Mouse (Mus musculus) stomach, embryonic 16.5 days (tissue): ENCODE data around the gene Zmym4. TPM values are rescaled to one million over a fixed set of nuclear protein-coding genes. Genes with fewer than 3 reads are reported as not detected.

ENCODE experiments used
- ATAC-seq: fragments of 200-750 bp; cut with Nextera tagmentation; 2 replicates; pipeline ENCODE4 v1.8.0; 2017; ENCODE audit warnings: moderate number of reproducible peaks, moderate TSS enrichment; ENCODE audit not compliant: insufficient read depth, low FRiP score
- H3K27ac ChIP-seq: fragments of 300-500 bp; sonication (generic); 2 replicates; pipeline ENCODE4 v1.5.1; 2014; ENCODE audit warnings: low read length
- H3K27me3 ChIP-seq: fragments of 300-500 bp; sonication (generic); 2 replicates; pipeline ENCODE4 v1.6.1; 2014; ENCODE audit warnings: low read length, control low read depth, mixed read lengths; ENCODE audit not compliant: control insufficient read depth, insufficient read depth
- H3K36me3 ChIP-seq: fragments of 300-500 bp; sonication (generic); 2 replicates; pipeline ENCODE4 v1.6.1; 2014; ENCODE audit warnings: low read length; ENCODE audit not compliant: control insufficient read depth, insufficient read depth
- H3K4me1 ChIP-seq: fragments of 300-500 bp; sonication (generic); 2 replicates; pipeline ENCODE4 v1.6.1; 2014; ENCODE audit warnings: low read length, control low read depth, mixed read lengths; ENCODE audit not compliant: control insufficient read depth, insufficient read depth
- H3K4me2 ChIP-seq: fragments of 300-500 bp; sonication (generic); 2 replicates; pipeline ENCODE4 v1.6.1; 2014; ENCODE audit warnings: low read depth, low read length, mixed read lengths
- H3K4me3 ChIP-seq: fragments of 300-500 bp; sonication (generic); replicated peaks from 2 replicates; pipeline ENCODE4 v1.5.1; 2014; ENCODE audit warnings: mild to moderate bottlenecking, low read length
- H3K9ac ChIP-seq: fragments of 300-500 bp; sonication (generic); 2 replicates; pipeline ENCODE4 v1.6.1; 2014; ENCODE audit warnings: low read length
- H3K9me3 ChIP-seq: fragments of 300-500 bp; sonication (generic); replicated peaks from 2 replicates; pipeline ENCODE4 v1.6.1; 2016; ENCODE audit warnings: low read length, control low read depth; ENCODE audit not compliant: control insufficient read depth
- WGBS: fragments of 180-500 bp; shearing (Covaris S2); extraction: QIAGEN DNeasy Blood & Tissue Kit; methylation state at CpG from one replicate; pipeline ENCODE4 v1.1.7; 2014; 5-methylcytosine and 5-hydroxymethylcytosine counted together
- polyA plus RNA-seq: library from polyadenylated mRNA; unstranded; fragments of >200 nt; fragmentation: Nextera tagmentation; extraction: Ambion mirVana; gene quantifications from 2 replicates; pipeline ENCODE4 v1.2.1, GENCODE M21; 2015

Zmym4 gene
- polyA plus RNA-seq, 1 experiment from 2014 or later, result 16.6 TPM

GRCm38 (mm10) chr4:126846971-126847370 is 121.0 kb downstream of the Zmym4 start:
- Histone ChIP-seq H3K4me2 (no peak overlapping the region), H3K36me3 (no peaks in the 10 kb centered on the region), H3K27me3 (no peaks in the 10 kb centered on the region), H3K9me3 (no peaks in the 10 kb centered on the region), H3K4me3 (no peak overlapping the region), H3K4me1 (no peaks in the 10 kb centered on the region), H3K9ac (no peak overlapping the region), H3K27ac (no peak overlapping the region)
- no peak for ATAC-seq
- WGBS, result 62% methylated on average over 7 of the region's 7 CpGs

GRCm38 (mm10) chr4:126845664-126846063 is 122.3 kb downstream of the Zmym4 start:
- H3K27me3 ChIP-seq, result no peaks in the 10 kb centered on the region
- no peak overlapping the region for H3K9ac ChIP-seq
- H3K36me3 ChIP-seq, result no peaks in the 10 kb centered on the region
- no peaks in the 10 kb centered on the region for H3K9me3 ChIP-seq
- WGBS, result 57% methylated on average over 4 of the region's 4 CpGs
- peak; percentile 41; the same call in 1 of the 2 replicates for ATAC-seq
- no peak overlapping the region for H3K4me3 ChIP-seq
- H3K4me2 ChIP-seq, result no peak overlapping the region
- no peaks in the 10 kb centered on the region for H3K4me1 ChIP-seq
- H3K27ac ChIP-seq, result no peak overlapping the region

DNA sequence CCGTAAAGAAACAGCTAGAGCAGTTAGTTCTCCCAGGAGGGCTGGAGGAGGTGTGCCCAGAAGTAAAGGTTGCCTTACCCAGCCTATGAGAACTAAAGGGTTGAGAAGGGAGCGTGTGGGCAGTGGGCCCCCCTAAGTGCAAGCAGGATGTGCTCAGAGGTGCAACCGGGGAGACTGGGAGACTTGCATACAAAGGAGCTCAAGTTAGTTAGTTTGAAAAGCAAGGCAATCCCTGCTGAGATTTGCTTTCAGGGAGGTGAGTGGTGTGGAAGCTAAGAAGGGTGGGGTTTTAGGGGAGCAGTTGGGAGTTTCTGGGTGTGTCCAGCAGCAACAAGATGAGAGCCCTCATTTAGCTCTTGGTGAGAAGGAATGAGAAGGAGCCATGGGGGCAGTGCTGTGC is 125.0 kb downstream of the Zmym4 start:
- 0 out of 2 replicates have a peak, but pooled peaks cover 3% of the 10 kb centered on the region for H3K36me3 ChIP-seq
- H3K9me3 ChIP-seq, result no peaks in the 10 kb centered on the region
- WGBS, result 56% methylated on average over 3 of the region's 3 CpGs
- H3K4me1 ChIP-seq, result no peaks in the 10 kb centered on the region
- H3K4me2 ChIP-seq, result no peak overlapping the region
- no peaks in the 10 kb centered on the region for H3K27me3 ChIP-seq
- no peak overlapping the region for H3K9ac ChIP-seq
- no peak overlapping the region for H3K4me3 ChIP-seq
- H3K27ac ChIP-seq, result no peak overlapping the region
- no peak for ATAC-seq

DNA sequence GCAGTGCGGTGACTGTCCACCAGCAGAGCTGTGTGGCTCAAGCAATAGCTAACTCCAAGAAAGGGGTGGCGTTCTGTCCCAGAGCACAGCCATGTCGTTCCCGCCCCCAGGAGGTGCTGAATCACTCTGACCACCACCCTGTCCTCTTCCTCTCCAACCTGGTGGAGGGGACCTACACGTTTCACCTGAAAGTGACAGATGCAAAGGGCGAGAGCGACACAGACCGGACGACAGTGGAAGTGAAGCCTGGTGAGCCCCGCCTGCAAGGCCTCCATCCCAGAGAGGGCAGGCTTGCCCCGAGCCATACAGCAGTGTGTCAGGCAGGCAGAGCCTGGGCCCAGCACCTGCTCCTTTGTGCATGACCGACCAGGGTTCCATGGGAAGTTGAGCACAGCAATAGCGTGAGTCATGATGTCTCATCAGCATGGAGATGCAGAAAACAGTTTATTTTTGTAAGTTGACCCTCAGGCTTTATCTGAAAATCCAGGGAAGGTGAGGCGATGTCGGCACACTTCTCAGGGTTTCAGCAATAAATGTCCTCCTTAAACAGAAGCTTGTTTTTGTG is 126.9 kb downstream of the Zmym4 start:
- 0 out of 2 replicates have a peak, but pooled peaks cover 6% of the 10 kb centered on the region for H3K36me3 ChIP-seq

DNA sequence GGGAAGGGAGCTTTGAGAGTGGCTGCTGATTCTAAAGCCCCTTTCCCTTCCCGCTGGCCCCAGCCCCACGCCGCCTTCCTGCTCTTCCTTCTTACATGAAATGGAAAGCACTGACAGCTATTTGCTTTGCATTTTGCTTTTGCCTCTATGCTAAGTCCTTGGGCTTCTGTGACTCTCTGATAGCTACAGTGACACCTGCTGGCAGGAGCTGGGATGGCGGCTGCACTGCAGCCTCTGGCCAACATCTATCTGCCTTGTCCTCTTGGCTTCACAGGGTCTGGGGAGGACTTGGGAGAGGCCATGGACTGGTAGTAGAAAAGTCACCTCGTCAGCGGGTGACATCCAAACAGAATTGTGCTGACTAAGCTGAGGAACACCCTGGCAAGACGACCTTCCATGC is 128.1 kb downstream of the Zmym4 start:
- Histone ChIP-seq H3K4me3 (no peak overlapping the region), H3K27me3 (no peaks in the 10 kb centered on the region), H3K4me2 (no peak overlapping the region), H3K9ac (no peak overlapping the region), H3K9me3 (no peaks in the 10 kb centered on the region), H3K4me1 (no peaks in the 10 kb centered on the region), H3K27ac (no peak overlapping the region), H3K36me3 (0 out of 2 replicates have a peak, but pooled peaks cover 6% of the 10 kb centered on the region)
- 16% methylated on average over 7 of the region's 7 CpGs for WGBS
- peak; percentile 37; the same call in 1 of the 2 replicates for ATAC-seq

More for the DNA sequence above, 126.9 kb downstream of the Zmym4 start:
- Histone ChIP-seq H3K27ac (no peak overlapping the region), H3K27me3 (no peaks in the 10 kb centered on the region), H3K9ac (no peak overlapping the region), H3K9me3 (no peaks in the 10 kb centered on the region), H3K4me2 (no peak overlapping the region), H3K4me3 (no peak overlapping the region), H3K4me1 (no peaks in the 10 kb centered on the region)
- ATAC-seq, result no peak
- WGBS, result 91% methylated on average over 15 of the region's 15 CpGs

DNA sequence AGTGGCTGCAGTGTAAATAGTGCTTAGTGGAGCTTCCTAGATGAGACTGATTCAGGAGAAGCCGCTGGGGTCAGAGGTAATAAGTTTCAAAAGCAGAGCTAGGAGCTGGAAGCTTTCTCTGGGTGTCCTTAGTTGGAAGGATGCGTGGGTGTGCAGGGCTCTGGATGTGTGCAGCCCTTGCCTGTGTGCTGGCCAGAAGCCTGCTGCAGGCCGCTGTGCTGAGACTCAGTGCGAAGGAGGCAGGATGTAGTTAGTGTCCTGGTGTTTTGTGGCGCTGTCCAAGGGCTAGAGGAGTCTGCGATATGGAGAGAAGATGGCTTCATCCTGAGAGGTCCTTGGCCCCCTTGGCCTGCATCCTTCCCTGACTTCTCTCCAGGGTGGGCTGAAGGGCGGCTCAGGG is 129.1 kb downstream of the Zmym4 start:
- 0 out of 2 replicates have a peak, but pooled peaks cover 6% of the 10 kb centered on the region for H3K36me3 ChIP-seq
- H3K9me3 ChIP-seq, result no peaks in the 10 kb centered on the region
- H3K4me2 ChIP-seq, result no peak overlapping the region
- WGBS, result 81% methylated on average over 7 of the region's 7 CpGs
- no peak overlapping the region for H3K4me3 ChIP-seq
- H3K4me1 ChIP-seq, result no peaks in the 10 kb centered on the region
- H3K27me3 ChIP-seq, result no peaks in the 10 kb centered on the region
- no peak overlapping the region for H3K9ac ChIP-seq
- H3K27ac ChIP-seq, result no peak overlapping the region
- ATAC-seq, result no peak

DNA sequence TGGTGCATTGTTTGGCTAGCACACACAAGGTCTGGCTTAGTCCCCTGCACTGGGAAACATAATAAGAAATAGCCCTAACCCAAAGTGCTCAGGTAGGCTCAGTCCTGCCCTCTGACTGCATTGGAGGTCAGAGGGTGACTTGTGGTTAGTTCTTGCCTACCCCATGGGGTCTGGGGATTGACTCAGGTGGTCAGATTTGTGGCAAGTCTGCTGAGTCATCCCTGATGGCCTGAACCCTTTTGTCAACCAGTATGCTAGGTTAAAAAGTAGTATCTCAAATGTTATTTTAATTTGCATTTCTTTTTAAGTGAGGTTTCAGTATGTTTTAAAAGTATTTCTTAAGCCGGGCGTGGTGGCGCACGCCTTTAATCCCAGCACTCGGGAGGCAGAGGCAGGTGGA is 136.8 kb downstream of the Zmym4 start:
- H3K9me3 ChIP-seq, result no peaks in the 10 kb centered on the region
- H3K4me3 ChIP-seq, result no peak overlapping the region
- H3K27me3 ChIP-seq, result no peaks in the 10 kb centered on the region
- 98% methylated on average over 5 of the region's 5 CpGs for WGBS
- H3K4me2 ChIP-seq, result no peak overlapping the region
- H3K9ac ChIP-seq, result no peak overlapping the region
- no peaks in the 10 kb centered on the region for H3K4me1 ChIP-seq
- 0 out of 2 replicates have a peak, but pooled peaks cover 3% of the 10 kb centered on the region for H3K36me3 ChIP-seq
- H3K27ac ChIP-seq, result no peak overlapping the region
- ATAC-seq, result no peak

DNA sequence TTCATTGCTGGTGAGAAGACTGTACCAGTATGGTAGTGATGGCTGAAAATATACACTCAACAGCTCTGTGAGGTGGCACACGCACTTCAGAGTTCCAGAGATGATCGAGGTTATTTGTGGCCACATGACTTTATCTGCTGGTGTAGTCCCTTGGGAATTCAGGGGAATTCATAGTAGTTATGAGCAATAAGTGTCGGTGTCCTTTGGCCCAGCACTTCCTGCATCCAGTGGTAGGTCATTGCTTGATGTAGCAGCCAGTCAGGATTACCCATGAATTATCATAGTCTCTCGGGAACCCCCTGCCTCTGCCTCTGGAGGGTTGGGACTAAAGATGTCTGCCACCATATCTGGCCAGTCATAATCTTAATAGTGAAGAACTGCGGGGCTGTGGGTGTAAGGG is 144.0 kb downstream of the Zmym4 start:
- 88% methylated on average over 5 of the region's 5 CpGs for WGBS
- no peak for ATAC-seq

DNA sequence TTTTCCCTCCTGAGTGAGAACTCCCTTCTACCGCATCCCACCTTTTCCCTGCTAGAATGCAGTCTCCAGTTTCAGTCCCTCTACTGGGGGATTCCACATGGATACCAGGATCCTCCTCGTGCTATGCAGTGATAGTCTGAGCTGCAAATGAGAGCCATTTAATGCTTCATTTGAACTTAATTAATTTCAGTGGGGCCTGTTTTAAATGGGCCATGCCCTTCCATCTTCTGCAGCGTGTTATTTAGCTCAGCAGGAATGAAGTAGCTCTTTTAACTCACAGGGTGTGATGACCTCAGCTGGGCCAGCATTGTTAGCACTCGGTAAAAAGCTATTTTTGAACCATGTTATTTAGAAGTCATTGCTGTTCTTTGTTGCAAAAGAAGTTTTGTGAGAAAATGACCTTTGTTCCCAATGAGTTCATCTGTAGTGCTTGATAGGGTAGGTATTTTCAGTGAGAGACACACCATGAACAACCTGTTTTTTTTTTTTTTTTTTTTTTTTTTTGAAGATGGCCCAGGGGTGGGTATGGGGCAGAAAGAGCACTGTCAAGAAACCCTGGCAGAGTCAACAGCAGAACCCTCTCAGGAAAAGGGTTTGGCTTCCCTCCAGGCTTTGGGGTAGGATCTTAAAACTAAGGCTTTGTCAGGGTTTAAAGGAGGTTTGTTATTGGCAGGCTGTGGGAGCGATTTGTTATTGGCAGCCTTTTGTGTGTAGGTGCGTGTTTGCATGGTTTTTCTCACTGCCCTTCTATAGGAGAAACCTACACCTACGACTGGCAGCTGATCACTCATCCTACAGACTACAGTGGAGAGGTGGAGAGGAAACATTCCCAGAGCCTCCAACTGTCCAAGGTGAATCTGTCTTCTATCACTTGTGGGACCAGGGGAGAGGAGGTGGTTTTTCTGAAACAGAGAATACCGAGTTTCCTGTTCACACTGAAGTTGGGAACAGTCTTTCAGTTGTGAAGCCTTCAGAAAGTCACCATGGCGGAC is 144.7 kb downstream of the Zmym4 start:
- no peaks in the 10 kb centered on the region for H3K4me1 ChIP-seq
- H3K36me3 ChIP-seq, result peaks cover 7% of the 10 kb centered on the region; the same call in 1 of the 2 replicates
- H3K4me3 ChIP-seq, result no peak overlapping the region
- no peak overlapping the region for H3K27ac ChIP-seq
- no peak overlapping the region for H3K9ac ChIP-seq
- no peaks in the 10 kb centered on the region for H3K27me3 ChIP-seq
- H3K4me2 ChIP-seq, result no peak overlapping the region
- no peak for ATAC-seq
- WGBS, result 79% methylated on average over 9 of the region's 9 CpGs
- no peaks in the 10 kb centered on the region for H3K9me3 ChIP-seq

More for the DNA sequence above, 144.0 kb downstream of the Zmym4 start:
- Histone ChIP-seq H3K4me2 (no peak overlapping the region), H3K27ac (no peak overlapping the region), H3K27me3 (no peaks in the 10 kb centered on the region), H3K4me1 (no peaks in the 10 kb centered on the region), H3K4me3 (no peak overlapping the region), H3K9me3 (no peaks in the 10 kb centered on the region), H3K36me3 (peaks cover 7% of the 10 kb centered on the region; the same call in 1 of the 2 replicates), H3K9ac (no peak overlapping the region)
